ENCODE assay signal across 9 mouse cellular contexts in genomic region chr15:84671401-84672307, GRCm38 (mm10). TPM values are rescaled to one million over a fixed set of nuclear protein-coding genes. Genes with fewer than 3 reads are reported as not detected.
A peak's percentile ranks its signal among the peaks of the same experiment; 100 is the strongest.
DNase-seq lines count a peak whose midpoint lies in the region; ATAC-seq and TF ChIP-seq lines count a peak whose summit lies in the region.
"Had no signal": no experiment of that assay in that cellular context is flagged by ENCODE, and none has a peak within 500 bp of the region (broad histone marks: within the 10 kb centered on the region; RNA-seq: fewer than 3 reads in every experiment).

No protein-coding gene starts in this region.

- DNase-seq in cerebellum, adult 2 months = peak; percentile 38 to 43
- no peak for DNase-seq in cerebellum, adult 9-10 months
- peak; percentile 53 for DNase-seq in ovary, postnatal 36 days (ENCODE audit: low spot score)
- no peak for DNase-seq in ovary, adult 18-20 months (ENCODE audit: low spot score)
- DNase-seq in embryo, embryonic 11 days = peak; percentile 64
- peak; percentile 88 for DNase-seq in kidney, postnatal 10 days
- peak; percentile 67 for DNase-seq in midbrain, embryonic 14.5 days
- DNase-seq in yolk sac, embryonic 10.5 days (ENCODE audit: low spot score) = peak; percentile 73

- H3K4me2 ChIP-seq in midbrain, embryonic 14.5 days (ENCODE audit: low read length) = no peak overlapping the region

- H3K27me3 ChIP-seq in cerebellum, adult 2 months (ENCODE audit: control insufficient read depth, insufficient read depth, low read length) = no peaks in the 10 kb centered on the region
- H3K27me3 ChIP-seq in midbrain, embryonic 14.5 days (ENCODE audit: control insufficient read depth, insufficient read depth, low read length) = no peaks in the 10 kb centered on the region

- H3K4me3 ChIP-seq in cerebellum, adult 2 months (replicated peaks; ENCODE audit: insufficient read depth, low read depth, low read length) = no peak overlapping the region
- no peak overlapping the region for H3K4me3 ChIP-seq in midbrain, embryonic 14.5 days (replicated peaks; ENCODE audit: low read depth, low read length)
- H3K4me3 ChIP-seq: megakaryocyte, embryonic 14.5 days had no signal

- TF ChIP-seq CTCF in cerebellum, adult 2 months (IDR thresholded peaks at IDR 0.05; ENCODE audit: borderline replicate concordance, insufficient read depth, low read depth, low read length) = peak; percentile 28; the same call in 1 of the 2 replicates

- ATAC-seq in midbrain, embryonic 14.5 days (ENCODE audit: low FRiP score, low TSS enrichment) = no peak

- no peak overlapping the region for H3K9ac ChIP-seq in midbrain, embryonic 14.5 days (replicated peaks; ENCODE audit: low read length)

- 30% methylated on average over 9 of the region's 9 CpGs for WGBS in cerebellum, adult 2 months
- 50% methylated on average over 9 of the region's 9 CpGs for WGBS in midbrain, embryonic 14.5 days

- TF ChIP-seq POLR2A in cerebellum, adult 2 months (IDR thresholded peaks at IDR 0.05; ENCODE audit: borderline replicate concordance, insufficient read depth, low read length) = no peak

- H3K4me1 ChIP-seq in cerebellum, adult 2 months (ENCODE audit: control insufficient read depth, insufficient read depth, low read length) = peaks cover 6% of the 10 kb centered on the region; the same call in 1 of the 2 replicates
- H3K4me1 ChIP-seq in midbrain, embryonic 14.5 days (ENCODE audit: control insufficient read depth, insufficient read depth, low read length) = no peaks in the 10 kb centered on the region

- no peaks in the 10 kb centered on the region for H3K36me3 ChIP-seq in midbrain, embryonic 14.5 days (ENCODE audit: control insufficient read depth, insufficient read depth, low read length)

- H3K9me3 ChIP-seq in midbrain, embryonic 14.5 days (ENCODE audit: control insufficient read depth, low read length) = no peaks in the 10 kb centered on the region
- H3K9me3 ChIP-seq: megakaryocyte, embryonic 14.5 days had no signal

- H3K27ac ChIP-seq in cerebellum, adult 2 months (ENCODE audit: insufficient read depth, low read length) = no peak overlapping the region
- no peak overlapping the region for H3K27ac ChIP-seq in midbrain, embryonic 14.5 days (replicated peaks; ENCODE audit: low read depth, low read length)

RNA-seq across cellular contexts. Expression of gene Prr5, which starts 2.2 kb away (rescaled TPM):
- polyA plus RNA-seq in cerebellum, adult 2 months (2012; rRNA removed) = 13.5 and 14.9 TPM in 2 replicates
- polyA plus RNA-seq in midbrain, embryonic 14.5 days (2014; fragmentation: Nextera tagmentation; extraction: Ambion mirVana) = 19.5 and 19.9 TPM in 2 replicates

RNA-seq across cellular contexts. Expression of gene Arhgap8, which starts 48.2 kb away (rescaled TPM):
- 0.18 and 0.27 TPM in 2 replicates for polyA plus RNA-seq in cerebellum, adult 2 months (2012; rRNA removed)
- polyA plus RNA-seq in midbrain, embryonic 14.5 days (2014; fragmentation: Nextera tagmentation; extraction: Ambion mirVana) = 0.46 TPM in 1 of 2 replicates, not detected in the other

Comparison
In these comparisons a context has a peak if more than half of its experiments do, and no peak if none do; other contexts are left out.
1. DNase-seq: peak in cerebellum, adult 2 months (2 of 2), ovary, postnatal 36 days (single experiment), embryo, embryonic 11 days (single experiment), kidney, postnatal 10 days (single experiment), midbrain, embryonic 14.5 days (single experiment) and yolk sac, embryonic 10.5 days (single experiment); none in cerebellum, adult 9-10 months (single experiment) and ovary, adult 18-20 months (single experiment).